Mouse (Mus musculus) yolk sac, embryonic 10.5 days (tissue): ENCODE results near the gene Olfr96.
"Not testable (repeated sequence)": the region's sequence is repeated elsewhere in the genome, so short reads cannot be mapped to it uniquely, and the experiment has no call there.

Source experiments
- DNase-seq: peaks from one replicate; pipeline ENCODE4 v3.0.0-alpha.2; 2017; ENCODE audit warnings: low spot score

Gene Olfr96

GRCm38 (mm10) chr17:37219846-37220245 is at the start of gene Olfr96:
Gene Olfr96, plus strand, starts transcription at chr17:37220146.
- no peak for DNase-seq

DNA sequence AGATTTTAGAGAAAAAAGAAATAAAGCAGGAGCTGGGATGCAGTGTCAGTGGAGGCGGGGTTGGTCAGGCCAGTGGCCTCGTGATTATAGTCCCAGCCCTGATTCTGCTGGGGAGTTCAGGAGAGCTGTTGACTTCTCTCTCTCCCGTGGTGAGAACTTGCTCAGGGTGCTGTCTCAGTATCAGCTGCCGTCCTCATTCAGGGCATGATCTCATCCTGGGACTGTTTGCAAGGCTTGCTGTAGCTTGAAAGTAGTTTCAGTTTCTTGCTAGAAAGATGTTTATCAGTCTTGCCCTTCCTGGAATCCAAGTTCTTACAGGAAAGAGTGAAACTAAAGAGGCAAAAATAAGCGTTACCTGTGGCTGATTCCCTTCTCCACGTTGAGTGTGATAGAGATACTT is 34.5 kb upstream of the Olfr96 start:
- DNase-seq, result no peak

- DNase-seq, result peak; percentile 53
Observed at GRCm38 (mm10) chr17:37190711-37191110, 29.2 kb upstream of the Olfr96 start.

DNA sequence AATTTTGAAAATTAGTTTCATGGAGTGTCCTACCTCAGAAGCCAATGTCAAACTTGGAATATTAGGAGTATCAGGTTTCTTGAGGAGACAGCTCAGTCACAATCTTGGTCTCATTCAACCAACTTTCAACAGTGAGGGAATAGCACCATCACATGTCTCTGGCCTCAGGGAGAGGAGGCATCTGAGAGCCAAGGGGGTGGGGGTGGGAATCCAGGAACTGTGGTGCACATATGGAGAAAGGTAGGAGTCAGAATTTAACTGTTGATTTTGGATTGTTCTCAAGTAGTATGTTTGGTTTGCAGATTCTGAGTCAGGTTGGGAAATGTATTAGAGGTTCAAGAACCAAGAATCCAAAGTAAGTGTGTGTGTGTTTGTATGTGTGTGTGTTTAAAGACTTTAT is 26.9 kb upstream of the Olfr96 start:
- DNase-seq, result no peak

- no peak for DNase-seq
Observed at GRCm38 (mm10) chr17:37193656-37194055, 26.3 kb upstream of the Olfr96 start, which contains the start of gene Ubd. Gene Ubd, plus strand, starts transcription at chr17:37193892.

- no peak for DNase-seq
Observed at GRCm38 (mm10) chr17:37194782-37195181, 25.2 kb upstream of the Olfr96 start.

DNA sequence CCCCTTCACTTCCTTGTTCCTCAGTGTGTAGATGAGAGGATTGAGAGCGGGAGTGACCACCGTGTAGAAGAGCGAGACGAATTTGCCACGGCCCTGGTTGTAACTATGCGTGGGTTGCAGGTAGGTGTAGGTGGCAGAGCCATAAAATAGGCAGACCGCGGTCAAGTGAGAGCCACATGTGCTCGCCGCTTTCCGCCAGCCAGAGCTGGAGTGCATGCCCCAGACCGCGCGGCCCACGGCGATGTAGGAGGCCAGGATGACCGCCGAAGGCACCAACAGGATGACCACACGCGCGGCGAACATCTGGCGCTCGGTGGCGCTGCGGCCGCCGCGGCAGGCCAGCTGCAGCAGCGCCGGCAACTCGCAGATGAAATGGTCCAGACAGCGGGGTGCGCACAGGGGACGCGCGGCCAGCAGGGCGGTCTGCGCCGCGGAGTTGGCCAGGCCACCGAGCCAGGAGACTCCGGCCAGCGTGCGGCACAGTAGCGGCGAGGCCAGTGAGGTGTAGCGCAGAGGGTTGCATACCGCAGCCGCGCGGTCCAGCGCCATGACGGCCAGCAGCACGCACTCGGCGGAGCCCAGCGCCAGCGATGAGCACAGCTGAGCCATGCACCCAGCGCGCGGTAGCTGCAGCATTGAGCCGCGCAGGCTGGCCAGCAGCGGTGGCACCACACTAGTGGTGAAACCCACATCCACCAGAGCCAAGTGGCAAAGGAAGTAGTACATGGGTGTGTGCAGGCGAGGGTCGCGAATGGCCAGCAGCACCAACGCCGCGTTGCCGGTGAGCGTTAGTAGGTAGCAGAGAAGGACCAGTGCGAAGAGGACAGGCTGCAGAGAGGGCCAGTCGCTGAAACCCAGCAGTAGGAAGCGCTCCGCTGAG is 22.9 kb upstream of the Olfr96 start:
- peak; percentile 48 for DNase-seq

DNA sequence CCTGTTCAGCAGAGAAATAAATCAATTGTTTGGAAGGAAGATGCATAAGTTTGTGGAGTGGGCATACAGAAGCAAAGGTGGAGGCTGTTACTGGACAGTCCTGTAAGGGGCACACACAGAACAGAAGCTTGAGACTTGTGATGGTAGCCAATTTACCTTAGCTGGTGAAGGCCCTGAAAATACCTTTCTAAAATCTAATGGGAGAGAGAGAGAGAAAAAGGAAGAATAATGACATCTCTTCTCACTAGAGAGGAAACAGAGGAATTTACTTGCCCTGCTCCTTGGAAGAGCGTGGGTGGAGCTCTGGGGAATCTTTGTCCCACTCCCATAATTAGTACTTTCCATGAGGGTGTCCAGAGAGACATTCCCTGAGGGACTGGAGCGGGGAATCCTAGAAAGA is 19.1 kb upstream of the Olfr96 start, which contains the start of gene Olfr94:
TSS of gene Olfr94 (minus strand) at position 101 of the 400 bp plus-strand sequence.
- no peak for DNase-seq

DNA sequence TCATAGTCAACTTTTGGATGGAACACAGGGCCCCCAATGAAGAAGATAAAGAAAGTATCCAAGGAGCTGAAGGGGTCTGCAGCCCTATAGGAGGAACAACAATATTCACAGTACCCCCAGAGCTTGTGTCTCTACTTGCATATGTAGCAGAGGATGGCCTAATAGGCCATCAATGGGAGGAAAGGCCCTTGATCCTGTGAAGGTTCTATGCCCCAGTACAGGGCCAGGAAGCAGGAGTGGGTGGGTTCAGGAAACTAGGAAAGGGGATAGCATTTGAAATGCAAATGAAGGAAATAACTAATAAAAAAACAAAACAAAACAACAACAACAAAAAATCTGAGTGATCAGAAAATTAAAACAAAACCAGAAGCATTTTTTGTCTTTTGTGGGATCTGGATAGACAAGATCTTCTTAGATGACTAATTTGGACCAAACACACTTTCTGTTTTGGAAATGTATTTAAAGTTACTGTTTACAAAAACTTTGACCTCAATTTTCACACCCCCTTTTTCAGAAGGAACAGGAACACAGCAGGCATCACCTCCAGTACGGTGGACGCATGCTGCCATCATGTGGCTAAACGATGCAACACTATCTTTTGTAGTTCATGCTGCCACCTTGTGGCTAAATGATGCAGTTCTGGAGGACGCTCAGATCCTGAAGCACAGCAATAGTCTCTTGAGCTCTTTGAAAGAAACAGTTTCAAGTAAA is 16.6 kb upstream of the Olfr96 start:
- peak; percentile 50 for DNase-seq

DNA sequence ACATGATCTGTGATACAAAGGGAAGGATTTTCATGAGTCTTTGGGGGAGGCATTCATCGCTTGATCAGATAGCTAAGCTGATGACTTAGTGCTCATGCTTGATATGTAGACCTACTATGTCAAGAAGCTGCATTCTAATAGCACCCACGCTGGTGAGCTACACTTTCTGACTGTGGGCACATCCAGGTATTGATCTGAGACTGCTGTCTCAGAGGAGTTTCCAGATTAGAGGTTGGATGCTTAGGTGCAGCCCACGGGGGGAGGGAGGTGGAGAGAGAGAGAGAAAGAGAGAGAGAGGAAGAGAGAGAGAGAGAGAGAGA is 16.1 kb upstream of the Olfr96 start:
- DNase-seq, result no peak

DNA sequence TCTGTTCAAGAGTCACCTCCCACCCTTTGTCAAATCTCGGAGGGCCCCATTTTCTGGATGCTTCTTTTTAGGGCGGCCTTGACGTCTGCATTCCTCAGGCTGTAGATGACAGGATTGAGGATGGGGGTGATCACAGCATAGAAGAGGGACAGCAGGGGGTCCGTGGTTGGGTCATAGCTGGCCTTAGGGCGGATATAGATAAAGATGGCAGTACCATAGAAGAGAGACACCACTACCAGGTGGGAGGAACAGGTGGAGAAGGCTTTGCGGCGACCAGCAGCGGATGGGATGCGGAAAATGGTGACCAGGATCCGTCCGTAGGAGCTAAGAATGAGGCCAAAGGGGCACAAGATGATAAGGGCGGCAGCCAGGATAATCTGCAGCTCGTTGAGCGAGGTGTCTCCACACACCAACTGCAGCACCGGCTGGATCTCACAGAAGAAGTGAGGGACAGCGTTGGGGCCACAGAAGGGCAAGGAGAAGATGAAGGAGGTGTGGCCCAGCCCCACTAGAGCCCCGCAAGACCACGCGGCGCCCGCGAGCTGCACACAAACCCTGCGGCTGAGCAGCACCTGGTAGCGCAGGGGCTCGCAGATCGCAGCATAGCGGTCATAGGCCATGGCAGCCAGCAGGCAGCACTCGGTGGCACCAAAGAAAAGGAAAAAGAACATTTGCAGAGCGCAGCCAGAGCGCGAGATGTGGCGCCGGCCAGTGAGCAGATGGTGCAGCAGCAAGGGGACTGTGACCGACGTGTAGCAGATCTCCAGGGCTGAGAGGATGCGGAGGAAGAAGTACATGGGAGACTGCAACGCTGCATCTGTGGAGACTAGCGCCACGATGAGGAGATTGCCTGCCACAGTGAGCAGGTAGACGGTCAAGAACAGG is 8.8 kb upstream of the Olfr96 start:
- no peak for DNase-seq

- no peak for DNase-seq
Observed at GRCm38 (mm10) chr17:37213018-37213417, 6.9 kb upstream of the Olfr96 start, which contains the start of gene Olfr95. Gene Olfr95, minus strand, starts transcription at chr17:37213118.

GRCm38 (mm10) chr17:37218486-37218885 is 1.5 kb upstream of the Olfr96 start:
- DNase-seq, result no peak

- no peak for DNase-seq
Observed at GRCm38 (mm10) chr17:37221879-37222278, 1.9 kb downstream of the Olfr96 start.

- not testable (repeated sequence) for DNase-seq
Observed at GRCm38 (mm10) chr17:37237230-37237629, 17.3 kb downstream of the Olfr96 start, which contains the start of gene Olfr97. Gene Olfr97, minus strand, starts transcription at chr17:37237330.

- DNase-seq, result peak; percentile 48
Observed at GRCm38 (mm10) chr17:37242198-37242597, 22.3 kb downstream of the Olfr96 start.

DNA sequence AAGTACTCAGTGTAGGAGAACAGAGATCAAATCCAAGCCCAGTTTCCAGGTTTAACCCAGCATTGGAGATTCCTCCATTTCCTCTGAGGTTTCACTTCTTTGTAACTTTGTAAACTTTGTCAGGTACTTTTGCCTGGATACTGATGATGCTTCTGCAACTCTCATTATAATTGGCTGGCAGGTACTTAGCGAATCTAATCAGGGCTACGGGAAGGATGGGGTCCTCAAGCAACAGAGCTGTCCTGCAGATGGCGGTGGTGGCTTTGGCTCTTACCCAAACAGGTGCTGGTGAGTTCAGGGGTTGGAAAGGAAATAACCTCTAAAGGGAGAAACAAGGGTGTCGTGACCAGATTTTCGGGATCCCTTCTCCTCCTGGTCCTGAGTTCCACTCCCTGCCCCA is 26.8 kb downstream of the Olfr96 start:
- DNase-seq, result no peak

DNA sequence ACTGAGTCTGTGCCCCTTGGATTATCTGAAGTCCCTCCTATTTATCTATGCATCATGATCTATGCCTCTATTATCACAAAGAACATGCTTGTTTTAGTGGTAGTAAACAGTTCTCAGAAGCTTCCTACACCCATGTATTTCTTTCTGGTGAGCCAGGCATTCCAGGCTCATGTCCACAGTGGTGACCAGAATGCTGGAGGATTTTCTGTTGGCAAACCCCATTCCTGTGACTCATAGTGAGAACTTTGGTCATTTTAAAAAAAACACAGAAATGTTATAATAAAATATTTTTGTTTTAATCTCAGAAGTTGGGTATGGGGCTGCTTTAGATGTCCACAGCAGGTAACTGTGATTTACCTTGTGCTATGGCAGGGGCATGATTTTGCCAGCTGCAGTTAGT is 29.5 kb downstream of the Olfr96 start:
- no peak for DNase-seq

GRCm38 (mm10) chr17:37250544-37250943 is 30.6 kb downstream of the Olfr96 start:
- peak; percentile 12 for DNase-seq

GRCm38 (mm10) chr17:37263626-37264025 is 43.7 kb downstream of the Olfr96 start, which contains the start of gene Olfr98:
Gene Olfr98, minus strand, starts transcription at chr17:37263749.
- DNase-seq, result no peak

GRCm38 (mm10) chr17:37270058-37270701 is 50.2 kb downstream of the Olfr96 start, which contains the start of gene H2-M3:
Gene H2-M3, plus strand, starts transcription at chr17:37270220.
- peak; percentile 79 for DNase-seq
